Mouse (Mus musculus) midbrain, embryonic 15.5 days (tissue): ENCODE data around the gene Nme3. TPM values are rescaled to one million over a fixed set of nuclear protein-coding genes. Genes with fewer than 3 reads are reported as not detected.

Source experiments
- ATAC-seq: fragments of 200-750 bp; cut with Nextera tagmentation; replicated peaks from 2 replicates; pipeline ENCODE4 v1.8.0; 2017; ENCODE audit warnings: moderate TSS enrichment
- H3K27ac ChIP-seq: fragments of 300-500 bp; sonication (generic); 2 replicates; pipeline ENCODE4 v1.5.1; 2015; ENCODE audit warnings: mild to moderate bottlenecking, inconsistent platforms
- H3K27me3 ChIP-seq: fragments of 300-500 bp; sonication (generic); replicated peaks from 2 replicates; pipeline ENCODE4 v1.6.1; 2015; ENCODE audit warnings: inconsistent platforms
- H3K36me3 ChIP-seq: fragments of 300-500 bp; sonication (generic); replicated peaks from 2 replicates; pipeline ENCODE4 v1.6.1; 2015; ENCODE audit warnings: inconsistent platforms
- H3K4me1 ChIP-seq: fragments of 300-500 bp; sonication (generic); 2 replicates; pipeline ENCODE4 v1.6.1; 2015; ENCODE audit warnings: inconsistent platforms
- H3K4me2 ChIP-seq: fragments of 300-500 bp; sonication (generic); 2 replicates; pipeline ENCODE4 v1.6.1; 2015; ENCODE audit warnings: inconsistent platforms, mild to moderate bottlenecking, moderate library complexity
- H3K4me3 ChIP-seq: fragments of 300-500 bp; sonication (generic); 2 replicates; pipeline ENCODE4 v1.5.1; 2015; ENCODE audit warnings: mild to moderate bottlenecking, inconsistent platforms
- H3K9ac ChIP-seq: fragments of 300-500 bp; sonication (generic); 2 replicates; pipeline ENCODE4 v1.6.1; 2015; ENCODE audit warnings: mild to moderate bottlenecking, inconsistent platforms
- H3K9me3 ChIP-seq: fragments of 300-500 bp; sonication (generic); 2 replicates; pipeline ENCODE4 v1.6.1; 2016; ENCODE audit warnings: inconsistent platforms
- WGBS: fragments of 180-500 bp; shearing (Covaris S2); methylation state at CpG from one replicate; pipeline ENCODE4 v1.1.7; 2015; ENCODE audit warnings: mixed read lengths; 5-methylcytosine and 5-hydroxymethylcytosine counted together
- polyA plus RNA-seq: library from polyadenylated mRNA; unstranded; fragments of >200 nt; fragmentation: Nextera tagmentation; extraction: Ambion mirVana; gene quantifications from 2 replicates; pipeline ENCODE4 v1.2.1, GENCODE M21; 2015

The Nme3 gene
- polyA plus RNA-seq, 1 experiment from 2014 or later = 79.7 TPM

DNA sequence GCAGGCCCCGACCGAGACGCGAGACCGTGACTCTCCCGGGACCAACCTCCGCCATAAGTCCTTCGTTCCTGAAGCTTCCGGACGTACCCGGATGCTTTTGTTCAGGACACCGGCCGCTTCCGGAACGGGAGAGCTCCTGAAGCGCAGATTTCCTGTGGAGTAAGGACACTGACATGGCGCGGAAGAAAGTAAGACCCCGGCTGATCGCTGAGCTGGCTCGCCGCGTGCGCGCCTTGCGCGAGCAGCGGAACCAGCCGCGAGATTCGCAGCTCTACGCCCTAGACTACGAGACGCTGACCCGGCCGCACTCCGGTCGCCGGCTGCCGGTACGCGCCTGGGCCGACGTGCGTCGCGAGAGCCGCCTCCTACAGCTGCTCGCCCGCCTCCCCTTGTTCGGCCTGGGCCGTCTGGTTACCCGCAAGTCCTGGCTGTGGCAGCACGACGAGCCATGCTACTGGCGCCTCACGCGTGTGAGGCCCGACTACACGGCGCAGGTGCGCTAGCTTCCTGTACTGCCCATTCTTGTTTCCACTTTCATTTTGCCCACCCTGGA lies 1.2 kb upstream of the Nme3 start, which contains the start of the genes Eme2 and Mrps34:
Gene Eme2 (minus strand): TSS at position 93 of the 553 bp plus-strand sequence.
Gene Mrps34 (plus strand): TSS at position 122 of the 553 bp plus-strand sequence.
- H3K27ac ChIP-seq = peak within 1 kb of the TSS; percentile 88
- H3K27me3 ChIP-seq = no peaks in the 10 kb centered on the region
- under 1% methylated on average over 62 of the region's 62 CpGs for WGBS
- H3K4me1 ChIP-seq = peaks cover 50% of the 10 kb centered on the region
- H3K9me3 ChIP-seq = no peaks in the 10 kb centered on the region
- H3K4me2 ChIP-seq = peak within 1 kb of the TSS; percentile 92
- ATAC-seq = peak; percentile 68
- H3K4me3 ChIP-seq = peak within 1 kb of the TSS; percentile 76
- H3K9ac ChIP-seq = peak within 1 kb of the TSS; percentile 90
- H3K36me3 ChIP-seq = peaks cover 50% of the 10 kb centered on the region

GRCm38 (mm10) chr17:24895571-24896240 lies 594 bp upstream of the Nme3 start:
- peaks cover 50% of the 10 kb centered on the region for H3K36me3 ChIP-seq
- H3K27me3 ChIP-seq = no peaks in the 10 kb centered on the region
- H3K27ac ChIP-seq = peak overlapping the region; percentile 88
- no peaks in the 10 kb centered on the region for H3K9me3 ChIP-seq
- H3K4me1 ChIP-seq = peaks cover 50% of the 10 kb centered on the region
- peak overlapping the region; percentile 90 for H3K9ac ChIP-seq
- 10% methylated on average over 23 of the region's 23 CpGs for WGBS
- no peak for ATAC-seq
- peak overlapping the region; percentile 76 for H3K4me3 ChIP-seq
- H3K4me2 ChIP-seq = peak overlapping the region; percentile 92

DNA sequence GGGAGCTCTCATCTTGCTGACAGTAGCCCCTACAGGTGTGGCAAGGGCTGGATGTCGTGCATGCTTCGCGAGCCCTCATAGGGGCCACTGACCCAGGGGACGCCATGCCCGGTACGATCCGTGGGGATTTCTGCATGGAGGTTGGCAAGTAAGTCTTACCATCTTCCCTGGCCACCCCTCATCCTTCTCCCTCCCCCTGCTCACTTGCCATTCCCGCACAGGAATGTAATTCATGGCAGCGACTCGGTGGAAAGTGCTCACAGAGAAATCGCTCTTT lies 631 bp downstream of the Nme3 start:
- no peaks in the 10 kb centered on the region for H3K27me3 ChIP-seq
- peak overlapping the region; percentile 92 for H3K4me2 ChIP-seq
- peak overlapping the region; percentile 88 for H3K27ac ChIP-seq
- no peak for ATAC-seq
- no peaks in the 10 kb centered on the region for H3K9me3 ChIP-seq
- peak overlapping the region; percentile 90 for H3K9ac ChIP-seq
- H3K36me3 ChIP-seq = peaks cover 54% of the 10 kb centered on the region
- peak overlapping the region; percentile 76 for H3K4me3 ChIP-seq
- H3K4me1 ChIP-seq = peaks cover 50% of the 10 kb centered on the region
- 30% methylated on average over 11 of the region's 11 CpGs for WGBS

- Histone ChIP-seq H3K9me3 (no peaks in the 10 kb centered on the region), H3K4me1 (peaks cover 50% of the 10 kb centered on the region), H3K4me3 (peak overlapping the region; percentile 76), H3K9ac (peak overlapping the region; percentile 90; the same call in 1 of the 2 replicates), H3K27me3 (no peaks in the 10 kb centered on the region), H3K27ac (0 out of 2 replicates have a peak overlapping the region, but pooled peaks have one; percentile 14), H3K4me2 (peak overlapping the region; percentile 92), H3K36me3 (peaks cover 60% of the 10 kb centered on the region)
- ATAC-seq = no peak
- 81% methylated on average over 4 of the region's 4 CpGs for WGBS
These were observed 1.3 kb downstream of the Nme3 start for GRCm38 (mm10) chr17:24897600-24897999.

DNA sequence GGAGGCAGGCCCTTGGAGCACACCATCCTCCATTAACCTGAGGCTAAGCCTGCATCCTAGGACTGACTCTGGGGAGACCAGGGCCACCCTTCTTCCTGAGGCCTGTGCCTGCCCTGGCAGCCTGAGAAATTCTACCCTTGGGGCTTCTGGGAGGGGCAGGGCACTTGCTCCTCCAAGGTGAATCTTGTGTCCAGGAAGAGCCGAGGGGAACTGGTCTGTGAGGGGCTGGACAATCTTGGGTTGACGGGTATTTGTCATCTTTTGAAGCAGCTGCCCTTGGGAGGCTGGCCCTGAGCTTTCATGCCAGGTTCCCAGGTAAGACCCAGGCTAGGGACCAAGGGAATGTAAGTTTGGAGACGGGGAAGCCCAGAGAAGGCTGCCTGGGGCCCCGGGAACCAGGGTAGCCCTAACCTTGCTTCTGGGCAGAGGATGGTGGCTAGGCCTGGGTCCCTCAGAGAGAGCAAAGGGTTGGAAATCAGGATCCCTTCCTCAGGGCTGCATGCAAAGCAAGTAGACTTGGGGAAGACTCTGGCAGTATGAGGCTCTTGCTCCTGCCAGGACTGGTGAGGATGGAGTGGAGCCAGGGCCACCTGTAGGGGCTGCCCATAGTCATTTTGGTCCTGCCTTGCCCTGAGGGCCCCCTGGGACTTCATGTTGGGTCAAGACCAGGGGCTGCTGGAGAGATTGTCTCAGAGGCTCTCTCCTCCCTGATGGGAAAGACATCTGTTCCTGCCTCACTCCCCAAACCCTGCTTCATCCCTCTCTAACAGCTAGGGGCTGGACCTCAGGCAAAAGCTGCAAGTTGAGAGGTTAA lies 1.9 kb downstream of the Nme3 start:
- ATAC-seq = no peak
- Histone ChIP-seq H3K27me3 (no peaks in the 10 kb centered on the region), H3K4me2 (0 out of 2 replicates have a peak overlapping the region, but pooled peaks have one; percentile 92), H3K36me3 (peaks cover 60% of the 10 kb centered on the region), H3K9ac (peak overlapping the region; percentile 90; the same call in 1 of the 2 replicates), H3K4me3 (peak overlapping the region; percentile 4; the same call in 1 of the 2 replicates), H3K4me1 (peaks cover 45% of the 10 kb centered on the region), H3K27ac (no peak overlapping the region), H3K9me3 (no peaks in the 10 kb centered on the region)
- WGBS = 92% methylated on average over 4 of the region's 4 CpGs

GRCm38 (mm10) chr17:24899153-24899552 lies 2.9 kb downstream of the Nme3 start:
- H3K9ac ChIP-seq = no peak overlapping the region
- no peak overlapping the region for H3K4me3 ChIP-seq
- no peak for ATAC-seq
- no peak overlapping the region for H3K4me2 ChIP-seq
- H3K27ac ChIP-seq = no peak overlapping the region
- 83% methylated on average over 5 of the region's 5 CpGs for WGBS
- no peaks in the 10 kb centered on the region for H3K9me3 ChIP-seq
- peaks cover 66% of the 10 kb centered on the region for H3K36me3 ChIP-seq
- H3K27me3 ChIP-seq = no peaks in the 10 kb centered on the region
- peaks cover 36% of the 10 kb centered on the region for H3K4me1 ChIP-seq

DNA sequence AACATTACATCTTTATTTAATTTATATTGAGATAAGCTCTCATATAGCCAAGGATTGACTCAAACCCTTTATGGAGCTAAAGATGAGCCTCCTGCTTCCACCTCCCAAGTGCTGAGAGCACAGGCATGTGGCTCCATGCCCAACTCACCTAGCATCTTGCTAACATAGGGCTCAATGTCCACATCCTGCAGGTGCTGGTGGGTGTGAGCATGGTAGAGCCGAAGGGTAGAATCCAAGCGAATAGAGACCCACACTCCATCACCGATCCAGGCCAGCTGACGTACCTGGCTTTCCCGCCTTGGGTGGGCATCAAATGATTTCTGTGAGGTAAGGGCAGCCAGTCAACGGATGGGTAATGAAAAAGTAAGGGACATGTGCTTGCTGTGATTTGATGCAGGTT lies 3.7 kb downstream of the Nme3 start:
- 95% methylated on average over 6 of the region's 6 CpGs for WGBS

DNA sequence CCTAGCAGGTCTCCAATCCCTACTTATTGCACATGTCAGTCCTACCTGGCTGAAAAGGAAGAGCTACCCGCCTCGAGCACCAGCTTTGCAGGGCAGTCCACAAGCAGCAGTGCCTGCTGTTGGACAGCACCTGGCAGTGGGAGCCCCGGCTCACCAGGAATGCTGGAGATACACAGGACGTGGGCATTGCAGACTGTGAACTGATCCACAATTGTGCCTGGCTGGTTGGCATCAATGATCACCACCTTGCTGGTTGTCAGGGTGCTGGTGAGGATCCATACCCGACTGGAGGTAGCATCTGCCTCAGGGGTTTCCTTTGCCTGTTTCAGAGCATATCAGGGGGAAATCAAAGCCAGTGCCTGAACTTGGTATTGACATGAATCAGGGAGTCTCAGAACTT lies 5.8 kb downstream of the Nme3 start:
- no peak overlapping the region for H3K27ac ChIP-seq
- no peak overlapping the region for H3K4me2 ChIP-seq
- no peak overlapping the region for H3K4me3 ChIP-seq
- H3K9me3 ChIP-seq = no peaks in the 10 kb centered on the region
- H3K27me3 ChIP-seq = no peaks in the 10 kb centered on the region
- ATAC-seq = no peak
- no peak overlapping the region for H3K9ac ChIP-seq
- peaks cover 91% of the 10 kb centered on the region for H3K36me3 ChIP-seq
- 88% methylated on average over 5 of the region's 5 CpGs for WGBS
- H3K4me1 ChIP-seq = peaks cover 14% of the 10 kb centered on the region

More for the DNA sequence above, 3.7 kb downstream of the Nme3 start:
- Histone ChIP-seq H3K4me3 (no peak overlapping the region), H3K27me3 (no peaks in the 10 kb centered on the region), H3K9me3 (no peaks in the 10 kb centered on the region), H3K36me3 (peaks cover 73% of the 10 kb centered on the region), H3K9ac (no peak overlapping the region), H3K4me1 (peaks cover 32% of the 10 kb centered on the region), H3K27ac (no peak overlapping the region), H3K4me2 (no peak overlapping the region)
- no peak for ATAC-seq

DNA sequence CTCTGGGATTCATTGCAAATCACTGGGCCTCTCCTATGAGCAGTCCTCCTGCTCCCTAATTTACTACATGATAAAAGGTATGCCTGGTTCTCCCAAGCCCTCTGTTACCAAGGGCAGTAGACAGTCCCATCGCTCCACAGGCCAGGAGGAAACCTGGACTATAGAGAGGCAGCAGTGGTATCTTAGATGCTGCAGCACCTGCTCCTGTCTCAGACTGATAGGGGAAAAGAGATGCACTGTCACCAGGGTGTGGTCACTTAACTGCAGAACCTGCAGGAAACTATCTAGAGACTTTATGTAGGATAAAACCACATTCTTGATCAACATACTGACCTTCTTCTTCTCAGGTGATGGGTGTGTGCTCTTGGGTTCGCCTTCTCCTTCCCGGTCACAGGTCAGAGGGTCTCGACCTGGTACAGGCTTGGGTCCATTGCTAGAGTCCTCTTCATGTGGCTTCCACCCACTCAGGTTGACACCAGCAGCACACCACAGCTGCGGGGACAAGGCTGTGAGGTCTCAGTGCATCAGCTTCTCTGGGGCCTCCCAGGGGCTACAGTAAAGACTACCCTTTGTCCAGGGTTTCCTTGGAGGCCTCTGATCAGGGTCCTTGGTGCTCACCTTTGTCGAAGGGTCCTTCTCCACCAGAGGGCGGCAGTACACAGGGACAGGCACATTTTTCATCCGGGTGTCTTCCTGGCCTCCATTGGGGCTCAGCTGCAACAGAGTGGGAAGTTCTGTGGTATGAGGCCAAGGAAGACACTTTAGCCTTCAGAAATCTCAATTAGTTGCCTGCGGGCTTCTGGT lies 6.6 kb downstream of the Nme3 start:
- H3K27me3 ChIP-seq = no peaks in the 10 kb centered on the region
- no peak overlapping the region for H3K27ac ChIP-seq
- 71% methylated on average over 9 of the region's 9 CpGs for WGBS
- H3K9me3 ChIP-seq = no peaks in the 10 kb centered on the region
- H3K4me3 ChIP-seq = no peak overlapping the region
- H3K9ac ChIP-seq = no peak overlapping the region
- H3K36me3 ChIP-seq = peaks cover 94% of the 10 kb centered on the region
- no peak overlapping the region for H3K4me2 ChIP-seq
- peaks cover 7% of the 10 kb centered on the region for H3K4me1 ChIP-seq
- ATAC-seq = no peak

DNA sequence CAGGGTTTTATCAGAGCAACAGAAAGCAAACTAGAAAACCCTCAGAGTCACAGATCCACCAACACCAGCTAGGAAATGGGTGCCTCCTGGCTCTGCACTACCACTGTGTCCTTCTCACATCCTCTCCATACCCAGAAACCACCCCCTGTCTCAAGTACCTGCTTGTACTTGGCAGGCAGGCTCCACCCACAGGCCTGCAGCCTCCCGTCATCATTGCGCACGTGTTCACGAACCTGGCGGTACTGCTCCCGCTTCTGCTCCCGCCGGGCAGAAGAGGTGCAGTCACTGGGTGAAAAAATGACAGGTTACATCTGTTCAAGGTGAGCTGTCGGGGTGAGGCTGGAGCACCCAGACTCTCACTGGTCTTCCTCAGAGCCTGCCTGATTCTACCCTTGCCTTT lies 7.5 kb downstream of the Nme3 start:
- ATAC-seq = no peak
- H3K27ac ChIP-seq = no peak overlapping the region
- H3K27me3 ChIP-seq = no peaks in the 10 kb centered on the region
- peaks cover 94% of the 10 kb centered on the region for H3K36me3 ChIP-seq
- no peak overlapping the region for H3K4me2 ChIP-seq
- H3K4me3 ChIP-seq = no peak overlapping the region
- no peaks in the 10 kb centered on the region for H3K4me1 ChIP-seq
- H3K9ac ChIP-seq = no peak overlapping the region
- H3K9me3 ChIP-seq = no peaks in the 10 kb centered on the region
- WGBS = 95% methylated on average over 9 of the region's 9 CpGs

DNA sequence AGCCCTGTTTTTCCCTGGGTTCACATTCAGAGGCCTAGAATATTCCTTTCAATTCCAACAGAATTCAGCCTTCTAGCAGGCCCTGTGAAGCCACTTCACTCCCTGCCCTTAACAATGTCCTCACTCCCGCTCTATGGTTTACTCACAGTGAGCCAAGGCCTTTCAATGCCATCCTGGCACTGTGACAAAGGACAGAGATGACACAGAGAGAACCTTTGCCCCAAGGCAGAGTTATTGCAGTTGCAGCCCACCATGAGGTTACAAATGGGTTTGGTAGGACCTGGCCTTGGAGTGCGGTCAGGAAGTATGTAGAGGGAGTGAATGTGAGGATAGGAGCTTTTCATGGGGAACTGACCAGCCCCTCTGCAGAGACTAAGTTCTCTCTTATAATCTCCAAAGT lies 11.3 kb downstream of the Nme3 start:
- peaks cover 89% of the 10 kb centered on the region for H3K36me3 ChIP-seq
- H3K9ac ChIP-seq = no peak overlapping the region
- ATAC-seq = no peak
- H3K27ac ChIP-seq = no peak overlapping the region
- H3K9me3 ChIP-seq = no peaks in the 10 kb centered on the region
- no peak overlapping the region for H3K4me3 ChIP-seq
- WGBS = 97% methylated on average over 2 of the region's 2 CpGs
- H3K27me3 ChIP-seq = no peaks in the 10 kb centered on the region
- H3K4me2 ChIP-seq = no peak overlapping the region
- no peaks in the 10 kb centered on the region for H3K4me1 ChIP-seq

- Histone ChIP-seq H3K9me3 (no peaks in the 10 kb centered on the region), H3K27me3 (no peaks in the 10 kb centered on the region), H3K4me1 (no peaks in the 10 kb centered on the region), H3K36me3 (peaks cover 88% of the 10 kb centered on the region), H3K9ac (no peak overlapping the region), H3K27ac (no peak overlapping the region), H3K4me3 (no peak overlapping the region), H3K4me2 (no peak overlapping the region)
- ATAC-seq = no peak
These were observed 17.7 kb downstream of the Nme3 start for GRCm38 (mm10) chr17:24913984-24914383.
